Mouse (Mus musculus) hindbrain, embryonic 16.5 days (tissue): ENCODE results near the gene Tada2b. TPM values are rescaled to one million over a fixed set of nuclear protein-coding genes. Genes with fewer than 3 reads are reported as not detected.

Experiments used
- ATAC-seq: fragments of 200-750 bp; cut with Nextera tagmentation; 2 replicates; pipeline ENCODE4 v1.8.0; 2017; ENCODE audit warnings: moderate TSS enrichment, moderate library complexity
- H3K27ac ChIP-seq: fragments of 300-500 bp; sonication (generic); 2 replicates; pipeline ENCODE4 v1.5.1; 2014; ENCODE audit warnings: low read depth, mild to moderate bottlenecking, control low read depth, low read length, moderate library complexity
- H3K27me3 ChIP-seq: fragments of 300-500 bp; sonication (generic); replicated peaks from 2 replicates; pipeline ENCODE4 v1.6.1; 2014; ENCODE audit warnings: low read length; ENCODE audit not compliant: control insufficient read depth, insufficient read depth
- H3K36me3 ChIP-seq: fragments of 300-500 bp; sonication (generic); 2 replicates; pipeline ENCODE4 v1.6.1; 2014; ENCODE audit warnings: mild to moderate bottlenecking, low read length, moderate library complexity, mixed read lengths; ENCODE audit not compliant: control insufficient read depth, insufficient read depth
- H3K4me1 ChIP-seq: fragments of 300-500 bp; sonication (generic); 2 replicates; pipeline ENCODE4 v1.6.1; 2014; ENCODE audit warnings: low read depth, low read length; ENCODE audit not compliant: control insufficient read depth, insufficient read depth
- H3K4me2 ChIP-seq: fragments of 300-500 bp; sonication (generic); 2 replicates; pipeline ENCODE4 v1.6.1; 2014; ENCODE audit warnings: mild to moderate bottlenecking, low read length, control low read depth, moderate library complexity
- H3K4me3 ChIP-seq: fragments of 300-500 bp; sonication (generic); 2 replicates; pipeline ENCODE4 v1.5.1; 2014; ENCODE audit warnings: mild to moderate bottlenecking, low read length, control low read depth, moderate library complexity
- H3K9ac ChIP-seq: fragments of 300-500 bp; sonication (generic); 2 replicates; pipeline ENCODE4 v1.6.1; 2014; ENCODE audit warnings: low read depth, mild to moderate bottlenecking, control low read depth, low read length, moderate library complexity
- H3K9me3 ChIP-seq: fragments of 300-500 bp; sonication (generic); 2 replicates; pipeline ENCODE4 v1.6.1; 2014; ENCODE audit warnings: mild to moderate bottlenecking, low read length, moderate library complexity; ENCODE audit not compliant: control insufficient read depth
- whole genome bisulfite sequencing: fragments of 180-500 bp; shearing (Covaris S2); extraction: QIAGEN DNeasy Blood & Tissue Kit; methylation state at CpG from one replicate; pipeline ENCODE4 v1.1.7; 2014; 5-methylcytosine and 5-hydroxymethylcytosine counted together
- polyA plus RNA-seq: library from polyadenylated mRNA; unstranded; fragments of >200 nt; fragmentation: Nextera tagmentation; extraction: Ambion mirVana; gene quantifications from 2 replicates; pipeline ENCODE4 v1.2.1, GENCODE M21; 2015

Gene Tada2b
- polyA plus RNA-seq, 1 experiment from 2014 or later: 3.6 TPM

DNA sequence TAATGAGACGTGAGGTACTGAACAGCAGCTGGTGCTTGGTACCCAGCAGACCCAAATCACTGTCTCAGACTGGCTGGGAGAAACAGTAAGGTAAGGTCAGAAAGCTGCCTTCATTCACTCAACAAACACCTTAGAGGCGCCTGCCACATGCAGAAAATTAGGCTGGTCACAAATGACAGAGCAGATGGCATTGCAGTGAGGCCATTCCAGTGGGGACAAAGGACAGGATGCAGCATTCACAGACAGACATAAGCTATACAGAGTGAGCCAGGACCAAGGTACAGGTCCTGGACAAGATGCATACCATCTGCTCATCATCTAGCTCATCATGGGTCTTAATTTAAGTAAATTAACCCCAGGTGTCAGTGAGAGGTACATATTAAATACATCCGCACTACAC lies 33.5 kb upstream of the Tada2b start:
- H3K4me1 ChIP-seq: no peaks in the 10 kb centered on the region
- WGBS: 77% methylated on average over 3 of the region's 3 CpGs
- ATAC-seq: peak; percentile 61; the same call in 1 of the 2 replicates
- peaks cover 24% of the 10 kb centered on the region for H3K36me3 ChIP-seq
- H3K27ac ChIP-seq: no peak overlapping the region
- no peak overlapping the region for H3K9ac ChIP-seq
- no peak overlapping the region for H3K4me3 ChIP-seq
- no peaks in the 10 kb centered on the region for H3K27me3 ChIP-seq
- H3K4me2 ChIP-seq: no peak overlapping the region
- no peaks in the 10 kb centered on the region for H3K9me3 ChIP-seq

DNA sequence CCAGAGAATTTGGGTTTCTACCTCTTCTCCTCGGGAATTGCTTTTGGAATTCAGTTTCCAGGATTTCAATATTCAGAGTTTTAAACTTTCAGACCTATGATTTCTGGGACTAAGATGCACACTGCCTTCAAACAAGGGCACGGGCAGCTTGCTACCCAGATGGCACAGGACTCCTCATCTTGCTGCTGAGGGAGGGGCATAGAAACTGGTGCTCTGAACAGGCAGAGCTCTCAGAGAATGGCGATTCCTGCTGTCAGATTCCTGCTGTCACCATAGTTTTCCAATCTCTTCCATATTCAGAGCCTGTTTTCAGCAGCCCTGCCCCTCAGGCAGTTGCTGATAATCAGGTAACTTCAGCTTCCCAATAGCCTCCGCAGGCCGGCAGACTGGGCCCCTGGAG lies 31.5 kb upstream of the Tada2b start:
- Histone ChIP-seq H3K4me2 (no peak overlapping the region), H3K27ac (no peak overlapping the region), H3K4me3 (no peak overlapping the region), H3K36me3 (peaks cover 30% of the 10 kb centered on the region), H3K9ac (no peak overlapping the region), H3K27me3 (no peaks in the 10 kb centered on the region), H3K4me1 (no peaks in the 10 kb centered on the region), H3K9me3 (no peaks in the 10 kb centered on the region)
- no peak for ATAC-seq
- 81% methylated on average over 5 of the region's 5 CpGs for WGBS

DNA sequence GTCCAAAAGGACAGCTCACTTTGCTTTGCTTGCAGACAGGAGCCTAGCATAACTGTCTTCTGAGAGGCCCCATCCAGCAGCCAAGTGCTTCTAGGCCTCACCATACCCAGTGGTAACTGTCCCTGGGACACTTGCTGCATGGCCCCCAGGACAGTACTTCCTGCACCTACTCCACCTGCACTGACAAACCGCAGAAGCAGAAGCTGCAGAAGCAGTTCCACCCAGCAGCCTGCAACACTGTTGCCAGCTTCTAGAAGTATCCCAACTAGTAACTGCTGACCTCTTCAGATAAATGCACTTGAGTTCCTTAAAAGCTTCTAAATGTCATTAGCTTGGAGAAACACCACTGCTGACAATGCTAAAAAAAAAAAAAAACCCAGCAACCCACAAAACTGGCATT lies 31.0 kb upstream of the Tada2b start:
- peaks cover 32% of the 10 kb centered on the region for H3K36me3 ChIP-seq
- no peak for ATAC-seq

GRCm38 (mm10) chr5:36510956-36511355 lies 26.9 kb upstream of the Tada2b start:
- WGBS: 88% methylated on average over 2 of the region's 2 CpGs
- no peaks in the 10 kb centered on the region for H3K4me1 ChIP-seq

More for the DNA sequence above, 31.0 kb upstream of the Tada2b start:
- Histone ChIP-seq H3K4me1 (no peaks in the 10 kb centered on the region), H3K27me3 (no peaks in the 10 kb centered on the region), H3K4me3 (no peak overlapping the region), H3K4me2 (no peak overlapping the region), H3K9ac (no peak overlapping the region), H3K9me3 (no peaks in the 10 kb centered on the region), H3K27ac (no peak overlapping the region)
- 95% methylated on average over 1 of the region's 1 CpGs for WGBS

GRCm38 (mm10) chr5:36508351-36508750 lies 24.3 kb upstream of the Tada2b start:
- 92% methylated on average over 10 of the region's 10 CpGs for WGBS
- H3K36me3 ChIP-seq: peaks cover 46% of the 10 kb centered on the region
- H3K9ac ChIP-seq: no peak overlapping the region
- ATAC-seq: no peak
- H3K9me3 ChIP-seq: no peaks in the 10 kb centered on the region
- H3K4me1 ChIP-seq: no peaks in the 10 kb centered on the region
- no peaks in the 10 kb centered on the region for H3K27me3 ChIP-seq
- no peak overlapping the region for H3K4me3 ChIP-seq
- H3K27ac ChIP-seq: no peak overlapping the region
- H3K4me2 ChIP-seq: no peak overlapping the region

More at GRCm38 (mm10) chr5:36510956-36511355, 26.9 kb upstream of the Tada2b start:
- Histone ChIP-seq H3K4me3 (no peak overlapping the region), H3K9me3 (no peaks in the 10 kb centered on the region), H3K27me3 (no peaks in the 10 kb centered on the region), H3K36me3 (peaks cover 35% of the 10 kb centered on the region), H3K27ac (no peak overlapping the region), H3K4me2 (no peak overlapping the region), H3K9ac (no peak overlapping the region)
- ATAC-seq: no peak

- no peak overlapping the region for H3K9ac ChIP-seq
- ATAC-seq: no peak
- no peaks in the 10 kb centered on the region for H3K4me1 ChIP-seq
- peaks cover 41% of the 10 kb centered on the region for H3K36me3 ChIP-seq
- H3K4me3 ChIP-seq: no peak overlapping the region
- no peaks in the 10 kb centered on the region for H3K9me3 ChIP-seq
- WGBS: 66% methylated on average over 5 of the region's 5 CpGs
- no peak overlapping the region for H3K4me2 ChIP-seq
- H3K27ac ChIP-seq: no peak overlapping the region
- H3K27me3 ChIP-seq: no peaks in the 10 kb centered on the region
Observed at GRCm38 (mm10) chr5:36505643-36506042, 21.6 kb upstream of the Tada2b start.

DNA sequence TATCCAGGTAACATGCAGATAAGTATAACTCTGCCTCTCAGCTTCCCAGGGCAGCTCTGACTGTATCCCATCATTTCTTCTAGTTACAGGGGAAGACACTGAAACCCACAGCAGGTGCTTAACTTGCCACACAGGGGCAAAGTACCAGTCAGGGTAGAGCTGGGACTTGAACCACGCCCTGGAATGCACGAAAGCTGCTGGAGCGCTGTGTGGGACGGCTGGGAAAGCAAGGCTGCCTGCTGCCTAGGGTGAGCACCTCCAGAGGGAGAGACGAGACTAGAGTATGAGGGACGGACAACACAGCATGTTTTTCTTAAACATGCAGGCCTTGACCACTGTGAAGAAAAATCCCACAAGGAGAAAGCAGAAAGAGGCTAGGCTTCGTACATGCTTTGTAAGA lies 21.1 kb upstream of the Tada2b start:
- H3K9ac ChIP-seq: no peak overlapping the region
- no peak for ATAC-seq
- no peaks in the 10 kb centered on the region for H3K9me3 ChIP-seq
- peaks cover 40% of the 10 kb centered on the region for H3K36me3 ChIP-seq
- no peaks in the 10 kb centered on the region for H3K4me1 ChIP-seq
- H3K4me3 ChIP-seq: no peak overlapping the region
- WGBS: 84% methylated on average over 7 of the region's 7 CpGs
- no peaks in the 10 kb centered on the region for H3K27me3 ChIP-seq
- H3K4me2 ChIP-seq: no peak overlapping the region
- H3K27ac ChIP-seq: no peak overlapping the region

DNA sequence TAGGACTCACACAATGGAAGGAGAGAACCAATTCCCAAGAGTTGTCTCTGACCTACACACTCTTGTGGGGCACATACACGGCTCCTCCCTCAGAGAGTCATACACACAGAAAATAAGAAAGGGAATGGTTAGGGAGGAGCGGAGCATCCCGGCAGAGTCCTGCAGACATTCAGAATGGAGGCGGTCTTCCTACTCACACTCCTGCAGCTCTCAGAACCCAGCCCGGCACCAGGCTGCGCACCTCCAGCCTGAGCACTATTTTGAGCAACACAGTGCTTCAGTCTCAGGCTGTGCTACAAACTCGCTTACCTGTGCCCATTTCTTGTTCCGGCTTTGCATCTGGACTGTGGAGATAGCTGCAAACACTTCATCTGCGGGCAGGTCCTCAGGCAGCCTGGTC lies 10.6 kb upstream of the Tada2b start:
- Histone ChIP-seq H3K9me3 (no peaks in the 10 kb centered on the region), H3K27me3 (no peaks in the 10 kb centered on the region), H3K4me1 (no peaks in the 10 kb centered on the region), H3K36me3 (peaks cover 45% of the 10 kb centered on the region), H3K4me2 (no peak overlapping the region), H3K27ac (no peak overlapping the region), H3K9ac (no peak overlapping the region), H3K4me3 (no peak overlapping the region)
- ATAC-seq: no peak
- 97% methylated on average over 9 of the region's 9 CpGs for WGBS

GRCm38 (mm10) chr5:36493919-36494318 lies 9.8 kb upstream of the Tada2b start:
- ATAC-seq: no peak
- H3K4me1 ChIP-seq: no peaks in the 10 kb centered on the region
- peaks cover 43% of the 10 kb centered on the region for H3K36me3 ChIP-seq
- no peak overlapping the region for H3K27ac ChIP-seq
- H3K9ac ChIP-seq: no peak overlapping the region
- no peaks in the 10 kb centered on the region for H3K9me3 ChIP-seq
- H3K4me3 ChIP-seq: no peak overlapping the region
- no peaks in the 10 kb centered on the region for H3K27me3 ChIP-seq
- WGBS: 89% methylated on average over 6 of the region's 6 CpGs
- H3K4me2 ChIP-seq: no peak overlapping the region

- H3K27me3 ChIP-seq: no peaks in the 10 kb centered on the region
- H3K9ac ChIP-seq: no peak overlapping the region
- no peaks in the 10 kb centered on the region for H3K9me3 ChIP-seq
- H3K4me3 ChIP-seq: no peak overlapping the region
- ATAC-seq: no peak
- 58% methylated on average over 2 of the region's 2 CpGs for WGBS
- H3K4me1 ChIP-seq: peaks cover 7% of the 10 kb centered on the region
- no peak overlapping the region for H3K4me2 ChIP-seq
- H3K27ac ChIP-seq: no peak overlapping the region
- peaks cover 18% of the 10 kb centered on the region for H3K36me3 ChIP-seq
Observed at GRCm38 (mm10) chr5:36489225-36489624, 5.1 kb upstream of the Tada2b start.
